ENCODE assay signal across 9 mouse cellular contexts in genomic region chr8:113985471-113985870, GRCm38 (mm10).
DNase-seq lines count a peak whose midpoint lies in the region; ATAC-seq and TF ChIP-seq lines count a peak whose summit lies in the region.
"Had no signal": no experiment of that assay in that cellular context is flagged by ENCODE, and none has a peak within 500 bp of the region (broad histone marks: within the 10 kb centered on the region; RNA-seq: fewer than 3 reads in every experiment).

No protein-coding gene starts in this region.

- TF ChIP-seq POLR2A in brain, embryonic 14.5 days (IDR thresholded peaks at IDR 0.05; ENCODE audit: borderline replicate concordance, extremely low read depth, insufficient read depth, insufficient read length, poor library complexity, severe bottlenecking), result no peak

- no peak overlapping the region for H3K4me3 ChIP-seq in hindbrain, embryonic 14.5 days (replicated peaks; ENCODE audit: low read length)
- no peak overlapping the region for H3K4me3 ChIP-seq in hindbrain, embryonic 11.5 days (ENCODE audit: low read depth, low read length)
- no peak overlapping the region for H3K4me3 ChIP-seq in lung, postnatal 0 days (ENCODE audit: low read depth, low read length)
- H3K4me3 ChIP-seq: midbrain, embryonic 12.5 days had no signal

- WGBS in hindbrain, embryonic 14.5 days, result 56% methylated on average over 11 of the region's 11 CpGs
- whole genome bisulfite sequencing in hindbrain, embryonic 11.5 days, result 46% methylated on average over 11 of the region's 11 CpGs
- 21% methylated on average over 11 of the region's 11 CpGs for WGBS in lung, postnatal 0 days

- intact Hi-C loops in left cerebral cortex, postnatal 10 days (cut with DNase I), result loop anchor here (2.0 to 5.0 kb wide), 2 partner anchors 138 to 453 kb away; partner anchors contain the start of genes Adamts18 and Wwox

- 0 out of 2 replicates have a peak overlapping the region, but pooled peaks have one; percentile 6 for H3K4me2 ChIP-seq in hindbrain, embryonic 14.5 days (replicated peaks)
- H3K4me2 ChIP-seq in hindbrain, embryonic 11.5 days (replicated peaks; ENCODE audit: low read depth, low read length), result no peak overlapping the region
- H3K4me2 ChIP-seq in lung, postnatal 0 days (replicated peaks; ENCODE audit: low read depth, low read length), result peak overlapping the region; percentile 9; the same call in 1 of the 2 replicates
- H3K4me2 ChIP-seq: midbrain, embryonic 12.5 days had no signal

- ATAC-seq in hindbrain, embryonic 14.5 days (ENCODE audit: low FRiP score), result no peak
- no peak for ATAC-seq in hindbrain, embryonic 11.5 days (ENCODE audit: low FRiP score)
- peak; percentile 23; the same call in 1 of the 2 replicates for ATAC-seq in lung, postnatal 0 days

- TF ChIP-seq EP300 in lung, postnatal 0 days (IDR thresholded peaks at IDR 0.05), result no peak

- no peak overlapping the region for H3K9ac ChIP-seq in hindbrain, embryonic 14.5 days
- no peak overlapping the region for H3K9ac ChIP-seq in hindbrain, embryonic 11.5 days (ENCODE audit: low read depth, low read length)
- no peak overlapping the region for H3K9ac ChIP-seq in lung, postnatal 0 days (replicated peaks; ENCODE audit: low read depth)
- H3K9ac ChIP-seq: midbrain, embryonic 12.5 days had no signal

- no peaks in the 10 kb centered on the region for H3K9me3 ChIP-seq in hindbrain, embryonic 14.5 days (ENCODE audit: control insufficient read depth, low read length)
- no peaks in the 10 kb centered on the region for H3K9me3 ChIP-seq in hindbrain, embryonic 11.5 days (ENCODE audit: control insufficient read depth, low read length)
- no peaks in the 10 kb centered on the region for H3K9me3 ChIP-seq in lung, postnatal 0 days (ENCODE audit: low read length)
- H3K9me3 ChIP-seq: midbrain, embryonic 12.5 days had no signal

- no peaks in the 10 kb centered on the region for H3K36me3 ChIP-seq in hindbrain, embryonic 14.5 days (replicated peaks; ENCODE audit: control insufficient read depth, insufficient read depth)
- H3K36me3 ChIP-seq in hindbrain, embryonic 11.5 days (ENCODE audit: control insufficient read depth, insufficient read depth, low read length), result no peaks in the 10 kb centered on the region
- no peaks in the 10 kb centered on the region for H3K36me3 ChIP-seq in lung, postnatal 0 days (ENCODE audit: insufficient read depth, low read length)
- H3K36me3 ChIP-seq: midbrain, embryonic 12.5 days had no signal

- no peak for TF ChIP-seq CTCF in brain, embryonic 14.5 days (IDR thresholded peaks at IDR 0.05; ENCODE audit: borderline replicate concordance, extremely low read depth, insufficient read depth, insufficient read length)
- no peak for TF ChIP-seq CTCF in lung, postnatal 0 days (IDR thresholded peaks at IDR 0.05)

- H3K27me3 ChIP-seq in hindbrain, embryonic 14.5 days (ENCODE audit: control insufficient read depth, insufficient read depth, low read length), result no peaks in the 10 kb centered on the region; the same call in 1 of the 2 replicates
- no peaks in the 10 kb centered on the region for H3K27me3 ChIP-seq in hindbrain, embryonic 11.5 days (ENCODE audit: control insufficient read depth, insufficient read depth, low read length)
- no peaks in the 10 kb centered on the region for H3K27me3 ChIP-seq in lung, postnatal 0 days (replicated peaks; ENCODE audit: insufficient read depth, low read length)
- H3K27me3 ChIP-seq: midbrain, embryonic 12.5 days had no signal

- H3K27ac ChIP-seq in hindbrain, embryonic 14.5 days, result no peak overlapping the region
- no peak overlapping the region for H3K27ac ChIP-seq in hindbrain, embryonic 11.5 days (ENCODE audit: low read depth, low read length)
- H3K27ac ChIP-seq in lung, postnatal 0 days (ENCODE audit: low read length), result no peak overlapping the region
- H3K27ac ChIP-seq: midbrain, embryonic 12.5 days had no signal

- H3K4me1 ChIP-seq in hindbrain, embryonic 14.5 days (replicated peaks; ENCODE audit: control insufficient read depth, insufficient read depth, low read length), result no peaks in the 10 kb centered on the region
- H3K4me1 ChIP-seq in hindbrain, embryonic 11.5 days (replicated peaks; ENCODE audit: control insufficient read depth, insufficient read depth, low read length), result no peaks in the 10 kb centered on the region
- no peaks in the 10 kb centered on the region for H3K4me1 ChIP-seq in lung, postnatal 0 days (ENCODE audit: insufficient read depth, low read depth, low read length)

- DNase-seq in hindbrain, embryonic 14.5 days (ENCODE audit: low spot score), result no peak
- no peak for DNase-seq in hindbrain, embryonic 11.5 days (ENCODE audit: low spot score)
- DNase-seq in brain, embryonic 14.5 days (ENCODE audit: low read depth), result peak; percentile 14
- DNase-seq in forelimb bud, embryonic 11.5 days (ENCODE audit: low read depth, low spot score), result peak; percentile 42
- DNase-seq in lung, postnatal 0 days (ENCODE audit: low spot score), result no peak
- no peak for DNase-seq in frontal cortex, adult 2 months (ENCODE audit: extremely low spot score in 1 of 2, low spot score in 1 of 2)
- DNase-seq in left cerebral cortex, postnatal 10 days (ENCODE audit: extremely low spot score in 1 of 2, low spot score in 2 of 2), result no peak
- DNase-seq in cerebellum, postnatal 25 days, result no peak

Comparison
In these comparisons a context has a peak if more than half of its experiments do, and no peak if none do; other contexts are left out.
1. DNase-seq: peak in brain, embryonic 14.5 days (single experiment) and forelimb bud, embryonic 11.5 days (single experiment); none in hindbrain, embryonic 14.5 days (single experiment), hindbrain, embryonic 11.5 days (single experiment), lung, postnatal 0 days (single experiment), frontal cortex, adult 2 months (0 of 2), left cerebral cortex, postnatal 10 days (0 of 2) and cerebellum, postnatal 25 days (0 of 2).